Mouse (Mus musculus): ENCODE data around the gene Psmd6. TPM values are rescaled to one million over a fixed set of nuclear protein-coding genes. Genes with fewer than 3 reads are reported as not detected.

Psmd6 gene
- polyA plus RNA-seq (2015; fragmentation: Nextera tagmentation; extraction: Ambion mirVana) = 211 and 224 TPM in 2 replicates

- WGBS = under 1% methylated on average over 68 of the region's 68 CpGs
- H3K4me2 ChIP-seq (replicated peaks) = peak within 1 kb of the TSS; percentile 83
- no peaks in the 10 kb centered on the region for H3K9me3 ChIP-seq
- H3K9ac ChIP-seq = peak within 1 kb of the TSS; percentile 97
- H3K4me1 ChIP-seq (replicated peaks) = peaks cover 3% of the 10 kb centered on the region; the same call in 1 of the 2 replicates
- H3K27ac ChIP-seq = peak within 1 kb of the TSS; percentile 80
- peak within 1 kb of the TSS; percentile 95 for H3K4me3 ChIP-seq (replicated peaks)
- ATAC-seq = peak; percentile 98
- H3K27me3 ChIP-seq (replicated peaks) = no peaks in the 10 kb centered on the region
- H3K36me3 ChIP-seq = 0 out of 2 replicates have a peak, but pooled peaks cover 8% of the 10 kb centered on the region
Measured at GRCm38 (mm10) chr14:14120230-14121096, at the start of gene Psmd6. Gene Psmd6, minus strand, starts transcription at chr14:14120984.

DNA sequence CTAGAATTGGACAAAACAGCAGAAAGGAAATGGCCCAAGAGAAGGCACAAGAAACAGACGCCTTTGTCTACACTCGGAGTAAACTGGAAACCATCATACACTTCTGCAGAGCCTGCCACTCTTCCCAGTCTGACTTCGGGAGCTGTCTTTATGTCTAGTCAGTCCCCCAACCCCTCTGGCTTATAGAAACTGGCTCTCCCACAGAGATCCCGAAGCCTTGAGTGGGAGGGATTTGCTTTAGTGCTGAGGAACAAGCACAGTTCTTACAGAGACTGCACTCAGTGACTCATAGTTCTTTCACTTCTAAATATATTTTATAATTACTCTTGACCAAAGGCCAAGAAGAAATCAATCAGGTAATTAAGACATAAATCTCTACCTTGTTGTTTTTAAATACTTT lies 10.1 kb downstream of the Psmd6 start:
- Histone ChIP-seq H3K27me3 (replicated peaks) (no peaks in the 10 kb centered on the region), H3K4me1 (replicated peaks) (no peaks in the 10 kb centered on the region), H3K9ac (no peak overlapping the region), H3K4me2 (replicated peaks) (no peak overlapping the region), H3K27ac (no peak overlapping the region), H3K36me3 (peaks cover 11% of the 10 kb centered on the region), H3K9me3 (no peaks in the 10 kb centered on the region), H3K4me3 (replicated peaks) (no peak overlapping the region)
- 89% methylated on average over 4 of the region's 4 CpGs for WGBS
- ATAC-seq = no peak

- peaks cover 10% of the 10 kb centered on the region; the same call in 1 of the 2 replicates for H3K36me3 ChIP-seq
- WGBS = 62% methylated on average over 2 of the region's 2 CpGs
- H3K27ac ChIP-seq = no peak overlapping the region
- H3K4me2 ChIP-seq (replicated peaks) = no peak overlapping the region
- H3K4me3 ChIP-seq (replicated peaks) = no peak overlapping the region
- no peak overlapping the region for H3K9ac ChIP-seq
- H3K27me3 ChIP-seq (replicated peaks) = no peaks in the 10 kb centered on the region
- H3K4me1 ChIP-seq (replicated peaks) = no peaks in the 10 kb centered on the region
- H3K9me3 ChIP-seq = no peaks in the 10 kb centered on the region
- ATAC-seq = no peak
Measured at GRCm38 (mm10) chr14:14104930-14105318, 15.9 kb downstream of the Psmd6 start.

DNA sequence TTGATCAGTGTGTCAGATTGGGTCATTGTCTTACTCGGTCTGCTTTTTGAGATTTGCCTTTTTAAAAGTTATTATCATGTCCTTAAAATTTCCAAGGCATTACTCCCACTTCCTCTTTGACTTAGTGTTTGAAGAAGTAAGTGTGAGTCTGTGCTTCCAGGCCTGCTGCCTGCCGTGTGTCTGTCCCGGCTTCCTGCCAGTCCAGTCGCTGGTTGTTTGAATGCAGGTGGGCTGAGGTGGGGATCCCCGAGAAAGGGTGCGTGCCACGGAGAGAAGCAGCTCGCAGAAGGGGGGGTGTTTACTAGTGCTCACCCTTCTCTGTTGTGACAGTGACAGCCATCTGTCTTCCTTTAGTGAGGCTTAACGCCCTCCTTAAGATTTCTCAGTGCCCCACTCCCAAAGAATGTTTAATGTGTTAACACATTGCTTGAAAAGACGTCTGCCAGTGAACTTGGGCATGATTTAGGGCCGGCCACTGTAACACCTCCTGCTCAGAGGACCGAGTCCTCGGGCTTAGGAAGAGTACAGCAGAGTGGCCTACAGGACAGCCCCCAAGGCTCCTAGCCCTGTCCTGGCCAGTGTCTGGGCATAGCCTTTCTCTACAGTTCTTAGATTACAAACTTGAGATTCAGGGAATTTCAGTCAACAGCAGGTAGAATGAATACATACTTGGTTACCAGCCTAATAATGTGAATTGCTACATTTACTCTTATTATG lies 16.4 kb downstream of the Psmd6 start:
- no peak for ATAC-seq
- WGBS = 62% methylated on average over 13 of the region's 13 CpGs
- H3K4me1 ChIP-seq (replicated peaks) = no peaks in the 10 kb centered on the region
- H3K27me3 ChIP-seq (replicated peaks) = no peaks in the 10 kb centered on the region
- H3K27ac ChIP-seq = no peak overlapping the region
- no peak overlapping the region for H3K9ac ChIP-seq
- H3K4me2 ChIP-seq (replicated peaks) = no peak overlapping the region
- H3K4me3 ChIP-seq (replicated peaks) = no peak overlapping the region
- no peaks in the 10 kb centered on the region for H3K9me3 ChIP-seq
- H3K36me3 ChIP-seq = peaks cover 12% of the 10 kb centered on the region; the same call in 1 of the 2 replicates

- Histone ChIP-seq H3K4me1 (replicated peaks) (no peaks in the 10 kb centered on the region), H3K9ac (no peak overlapping the region), H3K4me2 (replicated peaks) (no peak overlapping the region), H3K27ac (no peak overlapping the region), H3K4me3 (replicated peaks) (no peak overlapping the region), H3K9me3 (no peaks in the 10 kb centered on the region), H3K36me3 (peaks cover 13% of the 10 kb centered on the region; the same call in 1 of the 2 replicates), H3K27me3 (replicated peaks) (no peaks in the 10 kb centered on the region)
- 93% methylated on average over 9 of the region's 9 CpGs for WGBS
- no peak for ATAC-seq
Measured at GRCm38 (mm10) chr14:14101296-14101695, 19.5 kb downstream of the Psmd6 start.

DNA sequence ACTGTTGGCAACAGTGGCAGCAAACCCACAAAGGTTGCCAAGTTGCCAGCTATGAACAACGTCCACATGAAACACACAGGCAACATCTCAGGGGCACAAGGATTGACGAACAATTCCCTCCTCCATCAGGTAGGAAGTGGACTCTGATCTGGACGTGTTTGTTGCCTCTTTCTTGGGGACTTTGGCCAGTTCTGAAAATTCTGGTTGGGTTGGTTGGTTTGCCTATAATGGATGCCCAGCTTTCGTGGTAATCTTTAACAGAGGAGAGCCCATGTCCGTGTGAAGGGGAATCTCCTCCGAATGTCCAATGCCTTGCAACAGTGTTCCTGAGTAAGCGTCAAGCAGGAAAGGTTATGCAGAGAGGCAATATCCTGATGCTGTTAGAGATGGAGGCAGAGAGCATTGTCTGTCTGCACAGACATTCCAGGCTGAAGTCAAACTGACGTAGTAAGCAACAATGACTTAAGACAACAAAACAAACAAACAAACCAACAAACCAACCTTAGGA lies 20.0 kb downstream of the Psmd6 start:
- Histone ChIP-seq H3K4me1 (replicated peaks) (no peaks in the 10 kb centered on the region), H3K9me3 (no peaks in the 10 kb centered on the region), H3K27me3 (replicated peaks) (no peaks in the 10 kb centered on the region), H3K4me3 (replicated peaks) (no peak overlapping the region), H3K9ac (no peak overlapping the region), H3K4me2 (replicated peaks) (no peak overlapping the region), H3K36me3 (peaks cover 17% of the 10 kb centered on the region; the same call in 1 of the 2 replicates), H3K27ac (no peak overlapping the region)
- peak; percentile 47 for ATAC-seq
- WGBS = 80% methylated on average over 8 of the region's 8 CpGs

GRCm38 (mm10) chr14:14098330-14098980 lies 22.3 kb downstream of the Psmd6 start:
- Histone ChIP-seq H3K9me3 (no peaks in the 10 kb centered on the region), H3K27ac (no peak overlapping the region), H3K9ac (no peak overlapping the region), H3K4me2 (replicated peaks) (no peak overlapping the region), H3K4me3 (replicated peaks) (no peak overlapping the region), H3K27me3 (replicated peaks) (no peaks in the 10 kb centered on the region), H3K4me1 (replicated peaks) (no peaks in the 10 kb centered on the region), H3K36me3 (peaks cover 22% of the 10 kb centered on the region; the same call in 1 of the 2 replicates)
- 29% methylated on average over 10 of the region's 10 CpGs for WGBS
- peak; percentile 72 for ATAC-seq

DNA sequence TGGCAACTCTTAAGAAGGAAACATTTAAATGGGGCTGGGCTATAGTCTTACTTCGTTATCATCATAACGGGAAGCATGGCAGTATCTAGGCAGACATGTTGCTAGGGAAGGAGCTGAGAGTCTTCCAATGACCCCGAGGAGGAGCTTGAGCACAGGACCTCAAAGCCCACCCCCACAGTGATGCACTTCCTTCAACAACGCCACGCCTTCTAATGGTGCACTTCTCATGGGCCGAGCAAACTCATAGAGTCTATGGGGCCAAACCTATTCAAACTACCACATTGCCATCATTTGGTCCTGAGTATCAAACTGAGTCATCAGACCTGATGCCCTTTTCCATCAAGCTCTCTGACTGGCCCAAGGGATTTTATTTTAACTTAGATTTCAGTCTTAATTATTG lies 30.2 kb downstream of the Psmd6 start:
- no peaks in the 10 kb centered on the region for H3K27me3 ChIP-seq (replicated peaks)
- no peaks in the 10 kb centered on the region for H3K4me1 ChIP-seq (replicated peaks)
- 96% methylated on average over 6 of the region's 6 CpGs for WGBS
- no peak for ATAC-seq
- H3K9ac ChIP-seq = no peak overlapping the region
- no peak overlapping the region for H3K4me2 ChIP-seq (replicated peaks)
- H3K9me3 ChIP-seq = no peaks in the 10 kb centered on the region
- H3K4me3 ChIP-seq (replicated peaks) = no peak overlapping the region
- no peak overlapping the region for H3K27ac ChIP-seq
- H3K36me3 ChIP-seq = peaks cover 9% of the 10 kb centered on the region; the same call in 1 of the 2 replicates

DNA sequence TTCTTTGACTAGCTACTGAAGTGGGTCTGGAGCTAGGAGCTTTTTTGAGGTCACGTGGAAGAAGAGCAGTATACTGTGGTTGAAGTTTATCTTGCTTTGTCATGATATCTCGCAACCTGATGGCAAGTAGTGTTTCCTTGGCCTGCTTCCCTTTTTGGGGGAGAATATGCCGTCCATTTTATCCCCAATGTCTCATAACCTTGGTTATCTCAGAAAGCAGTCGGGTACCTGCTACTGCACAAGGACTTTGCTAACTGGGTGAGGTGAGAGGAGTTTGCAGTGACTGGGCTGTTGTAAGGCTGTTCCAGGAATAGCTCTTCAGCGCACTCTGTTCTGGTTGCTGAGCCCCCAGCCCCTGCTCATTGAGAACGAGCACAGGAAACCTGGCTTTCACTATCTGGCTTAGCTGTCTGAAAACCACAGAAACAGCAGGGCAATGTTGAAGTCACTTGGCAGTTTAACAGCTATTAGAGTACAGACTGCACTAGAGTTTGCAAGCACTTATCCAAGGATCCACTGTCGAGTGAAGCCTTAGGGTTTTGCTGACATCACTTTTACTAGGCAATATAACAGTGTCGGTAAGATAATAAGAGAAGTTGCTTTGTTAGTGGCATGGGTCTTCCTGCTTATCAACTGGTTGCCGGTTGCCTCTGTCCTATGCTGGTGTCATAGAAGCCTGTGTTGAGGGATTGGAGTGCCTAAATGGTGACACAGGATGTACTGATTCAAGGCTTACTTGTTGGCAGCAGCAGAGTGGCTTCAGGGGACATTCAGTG lies 32.6 kb downstream of the Psmd6 start:
- peaks cover 7% of the 10 kb centered on the region; the same call in 1 of the 2 replicates for H3K36me3 ChIP-seq
- H3K4me1 ChIP-seq (replicated peaks) = no peaks in the 10 kb centered on the region
- no peak overlapping the region for H3K4me2 ChIP-seq (replicated peaks)
- WGBS = 82% methylated on average over 9 of the region's 9 CpGs
- H3K27me3 ChIP-seq (replicated peaks) = no peaks in the 10 kb centered on the region
- H3K4me3 ChIP-seq (replicated peaks) = no peak overlapping the region
- H3K27ac ChIP-seq = no peak overlapping the region
- no peak overlapping the region for H3K9ac ChIP-seq
- ATAC-seq = no peak
- H3K9me3 ChIP-seq = no peaks in the 10 kb centered on the region

DNA sequence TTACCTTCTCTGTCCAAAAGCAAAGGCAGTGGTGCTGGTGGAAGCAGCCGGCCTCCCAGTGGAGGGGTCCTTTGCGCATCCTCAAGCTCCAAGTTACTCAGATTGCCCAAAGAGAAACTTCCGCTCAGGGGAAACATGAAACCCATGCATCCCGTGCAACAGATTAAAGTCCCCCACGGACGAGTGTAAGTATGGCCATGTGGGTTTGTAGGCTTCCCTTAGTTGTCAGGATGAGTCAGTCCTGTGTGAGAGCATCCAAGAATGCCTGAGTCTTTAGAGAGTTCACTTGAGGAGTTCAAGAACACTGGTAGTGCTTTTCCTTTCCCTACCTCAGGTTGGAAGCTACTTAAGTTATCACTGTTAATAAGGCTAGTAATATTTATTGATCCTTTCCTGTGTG lies 33.4 kb downstream of the Psmd6 start:
- no peak overlapping the region for H3K4me3 ChIP-seq (replicated peaks)
- no peak overlapping the region for H3K4me2 ChIP-seq (replicated peaks)
- WGBS = 79% methylated on average over 6 of the region's 6 CpGs
- no peaks in the 10 kb centered on the region for H3K27me3 ChIP-seq (replicated peaks)
- ATAC-seq = no peak
- no peak overlapping the region for H3K9ac ChIP-seq
- no peaks in the 10 kb centered on the region for H3K4me1 ChIP-seq (replicated peaks)
- H3K27ac ChIP-seq = no peak overlapping the region
- 0 out of 2 replicates have a peak, but pooled peaks cover 3% of the 10 kb centered on the region for H3K36me3 ChIP-seq
- no peaks in the 10 kb centered on the region for H3K9me3 ChIP-seq

DNA sequence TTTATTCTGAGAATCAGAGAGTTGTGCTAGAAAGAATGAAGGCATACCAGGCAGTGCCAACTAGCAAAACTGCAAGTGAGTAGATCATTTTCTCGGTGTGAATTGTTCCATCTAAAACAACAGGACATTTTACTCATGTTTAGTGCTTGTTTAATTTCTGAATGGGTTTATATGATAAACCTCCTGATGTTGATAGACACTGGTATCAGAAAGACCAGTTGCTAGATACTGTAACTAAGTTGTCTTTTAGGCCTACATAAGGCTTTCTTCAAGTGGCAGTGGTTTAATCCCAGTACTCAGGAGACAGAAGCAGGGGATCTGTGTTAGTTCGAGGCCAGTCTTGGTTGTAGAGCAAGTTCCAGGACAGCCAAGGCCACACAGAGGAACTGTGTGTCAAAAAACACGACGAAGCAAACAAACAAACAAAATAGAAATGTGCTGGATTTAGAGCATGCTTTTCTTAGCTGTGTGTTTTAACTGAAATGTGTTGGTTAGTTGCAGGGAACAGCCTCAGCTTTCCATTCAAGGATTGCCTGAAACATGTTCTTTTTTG lies 34.0 kb downstream of the Psmd6 start:
- Histone ChIP-seq H3K27ac (no peak overlapping the region), H3K4me1 (replicated peaks) (no peaks in the 10 kb centered on the region), H3K4me3 (replicated peaks) (no peak overlapping the region), H3K27me3 (replicated peaks) (no peaks in the 10 kb centered on the region), H3K4me2 (replicated peaks) (no peak overlapping the region), H3K36me3 (0 out of 2 replicates have a peak, but pooled peaks cover 3% of the 10 kb centered on the region), H3K9ac (no peak overlapping the region), H3K9me3 (no peaks in the 10 kb centered on the region)
- no peak for ATAC-seq
- WGBS = 82% methylated on average over 4 of the region's 4 CpGs
